Mouse (Mus musculus) CH12.LX (cell line): ENCODE data around the gene Lrrc1.

Experiments
- CTCF ChIP-seq, 2 experiments: IDR thresholded peaks in 1 of 2; conservative IDR thresholded peaks in 1 of 2; 2 replicates each; pipeline ENCODE4 v1.5.1; 2011 to 2012; ENCODE audit warnings: low read depth in 2 of 2, low read length in 2 of 2, improper control_type of control experiment in 1 of 2, inconsistent platforms in 1 of 2, mild to moderate bottlenecking in 1 of 2, moderate library complexity in 1 of 2
- MYC ChIP-seq: IDR thresholded peaks from 2 replicates; pipeline ENCODE4 v1.6.1; 2011; ENCODE audit warnings: low read depth, mild to moderate bottlenecking, improper control_type of control experiment, low read length

GRCm38 (mm10) chr9:77408053-77408603 is 136.5 kb downstream of the Lrrc1 start:
- TF ChIP-seq CTCF (conservative IDR thresholded peaks at IDR 0.05 in 1 of 2, IDR thresholded peaks at IDR 0.05 in 1 of 2; ENCODE audit: low read depth in 2 of 2, low read length in 2 of 2) (no peak), MYC (no peak)
